Comparison of ENCODE assay signal across 27 mouse cellular contexts in the genomic region with DNA sequence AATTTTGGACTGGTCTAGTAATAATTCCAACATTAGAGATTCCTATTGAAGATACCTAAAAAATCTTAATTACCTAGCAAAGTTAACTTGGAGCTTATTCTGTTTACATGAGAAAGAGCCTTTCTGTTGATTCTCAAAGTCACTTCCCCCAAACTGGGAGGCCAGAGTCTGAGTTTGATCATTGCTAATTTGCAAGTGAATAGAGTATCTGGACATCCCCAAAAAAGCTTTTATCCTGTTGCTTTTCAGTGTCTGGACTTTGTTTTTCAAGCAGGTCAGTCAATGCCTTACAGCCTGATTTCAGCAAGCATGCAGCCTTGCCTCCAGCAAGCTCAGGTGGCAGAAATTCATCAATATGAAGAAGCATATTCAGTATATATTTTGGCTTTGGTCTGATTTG. TPM values are rescaled to one million over a fixed set of nuclear protein-coding genes. Genes with fewer than 3 reads are reported as not detected.
A peak's percentile ranks its signal among the peaks of the same experiment; 100 is the strongest.
DNase-seq lines count a peak whose midpoint lies in the region; ATAC-seq and TF ChIP-seq lines count a peak whose summit lies in the region.
"Had no signal": no experiment of that assay in that cellular context is flagged by ENCODE, and none has a peak within 500 bp of the region (broad histone marks: within the 10 kb centered on the region; RNA-seq: fewer than 3 reads in every experiment).

No protein-coding gene starts in this region.

- no peak overlapping the region for H3K4me2 ChIP-seq in forebrain, embryonic 14.5 days (ENCODE audit: low read length)
- H3K4me2 ChIP-seq: embryonic facial prominence, embryonic 13.5 days; embryonic facial prominence, embryonic 15.5 days; forebrain, embryonic 12.5 days; forebrain, embryonic 15.5 days had no signal

- H3K36me3 ChIP-seq in ES-E14 (ENCODE audit: control insufficient read depth, insufficient read depth, low read length, poor library complexity, severe bottlenecking), result 0 out of 2 replicates have a peak, but pooled peaks cover 3% of the 10 kb centered on the region
- H3K36me3 ChIP-seq in forebrain, embryonic 14.5 days (ENCODE audit: control insufficient read depth, insufficient read depth, low read length), result no peaks in the 10 kb centered on the region
- H3K36me3 ChIP-seq: embryonic facial prominence, embryonic 13.5 days; embryonic facial prominence, embryonic 15.5 days; forebrain, embryonic 10.5 days; forebrain, embryonic 12.5 days; forebrain, embryonic 15.5 days had no signal

- no peak overlapping the region for H3K4me3 ChIP-seq in ES-E14 (ENCODE audit: insufficient read depth in 1 of 2, low read depth in 1 of 2, low read length in 2 of 2, poor library complexity in 1 of 2, severe bottlenecking in 1 of 2)
- no peak overlapping the region for H3K4me3 ChIP-seq in forebrain, embryonic 14.5 days (ENCODE audit: low read depth, low read length)
- H3K4me3 ChIP-seq: embryonic facial prominence, embryonic 13.5 days; embryonic facial prominence, embryonic 15.5 days; erythroblast, embryonic 14.5 days; forebrain, embryonic 10.5 days; forebrain, embryonic 12.5 days; forebrain, embryonic 15.5 days had no signal

- peaks cover 10% of the 10 kb centered on the region for H3K9me3 ChIP-seq in ES-E14 (ENCODE audit: control insufficient read depth, insufficient read depth, low read depth, low read length)
- H3K9me3 ChIP-seq in forebrain, embryonic 14.5 days (replicated peaks; ENCODE audit: control insufficient read depth, low read length), result 0 out of 2 replicates have a peak, but pooled peaks cover 4% of the 10 kb centered on the region
- H3K9me3 ChIP-seq: forebrain, embryonic 15.5 days had no signal

- H3K9ac ChIP-seq in ES-E14 (ENCODE audit: insufficient read depth, low read depth, low read length, poor library complexity, severe bottlenecking), result no peak overlapping the region
- H3K9ac ChIP-seq in forebrain, embryonic 14.5 days (ENCODE audit: low read length), result no peak overlapping the region
- H3K9ac ChIP-seq: embryonic facial prominence, embryonic 13.5 days; embryonic facial prominence, embryonic 15.5 days; forebrain, embryonic 12.5 days; forebrain, embryonic 15.5 days; forebrain, postnatal 0 days had no signal

- DNase-seq in ES-CJ7 (ENCODE audit: low read depth, low spot score), result peak; percentile 67
- peak; percentile 21 for DNase-seq in ES-E14 (ENCODE audit: low read depth, low spot score)
- peak; percentile 71 for DNase-seq in ZHBTc4 (ENCODE audit: low read depth, low spot score)
- DNase-seq in forebrain, embryonic 14.5 days (ENCODE audit: low spot score), result no peak
- DNase-seq in layer of hippocampus, adult 18-20 months (ENCODE audit: low spot score in 2 of 2), result no peak
- DNase-seq: adrenal gland, adult 2 months; adrenal gland, postnatal 10 days; adrenal gland, postnatal 25 days; cerebellum, adult 11 months; cerebellum, adult 18-20 months; cerebellum, adult 8-10 months; cerebellum, adult 9-11 months; cerebellum, postnatal 14 days; cerebellum, postnatal 36 days; embryo, embryonic 11 days; forebrain, postnatal 0 days had no signal

- ATAC-seq in forebrain, embryonic 14.5 days, result no peak
- ATAC-seq: forebrain, embryonic 15.5 days; forebrain, postnatal 0 days had no signal

- H3K27ac ChIP-seq in ES-E14 (ENCODE audit: insufficient read depth, low read depth, low read length, poor library complexity, severe bottlenecking), result peak overlapping the region; percentile 18; the same call in 1 of the 2 replicates
- no peak overlapping the region for H3K27ac ChIP-seq in forebrain, embryonic 14.5 days (ENCODE audit: low read depth, low read length)
- H3K27ac ChIP-seq: embryonic facial prominence, embryonic 13.5 days; embryonic facial prominence, embryonic 15.5 days; forebrain, embryonic 10.5 days; forebrain, embryonic 12.5 days; forebrain, embryonic 15.5 days had no signal

- in situ Hi-C loops in ES-E14 (cut with MboI; ENCODE audit: low sequenced_read_pairs in 2 of 2, unreplicated experiment in 2 of 2), result no loop called here

- no peaks in the 10 kb centered on the region for H3K4me1 ChIP-seq in ES-E14 (ENCODE audit: control insufficient read depth in 2 of 2, insufficient read depth in 2 of 2, low read length in 2 of 2, poor library complexity in 1 of 2)
- H3K4me1 ChIP-seq in forebrain, embryonic 14.5 days (ENCODE audit: control insufficient read depth, insufficient read depth, low read length), result no peaks in the 10 kb centered on the region
- H3K4me1 ChIP-seq: embryonic facial prominence, embryonic 13.5 days; embryonic facial prominence, embryonic 15.5 days; forebrain, embryonic 10.5 days; forebrain, embryonic 12.5 days; forebrain, embryonic 15.5 days had no signal

- no peaks in the 10 kb centered on the region for H3K27me3 ChIP-seq in forebrain, embryonic 14.5 days (replicated peaks; ENCODE audit: control insufficient read depth, insufficient read depth, low read length)
- H3K27me3 ChIP-seq: embryonic facial prominence, embryonic 13.5 days; embryonic facial prominence, embryonic 15.5 days; forebrain, embryonic 12.5 days; forebrain, embryonic 15.5 days had no signal

TF ChIP-seq in ES-E14, 5 proteins besides CTCF, POLR2A, EP300 and RAD21:
- no peak for TF ChIP-seq ZNF384 (IDR thresholded peaks at IDR 0.05; ENCODE audit: low read depth, low read length)
- TF ChIP-seq HCFC1 (IDR thresholded peaks at IDR 0.05; ENCODE audit: borderline replicate concordance, insufficient read depth, low read length), result no peak
- TF ChIP-seq ZC3H11A (IDR thresholded peaks at IDR 0.05; ENCODE audit: borderline replicate concordance, low read depth, low read length), result no peak
- TF ChIP-seq CHD2 (IDR thresholded peaks at IDR 0.05; ENCODE audit: low read depth, low read length), result no peak
- no peak for TF ChIP-seq MAFK (IDR thresholded peaks at IDR 0.05; ENCODE audit: insufficient read depth, low read depth, low read length)

RNA-seq across cellular contexts. Expression of a gene that starts 51.2 kb away (rescaled TPM):
- 1.3 and 1.8 TPM in 2 replicates for total RNA-seq in ES-E14 (2012; rRNA removed)
- not detected in 2 replicates for polyA plus RNA-seq in forebrain, embryonic 14.5 days (2014; fragmentation: Nextera tagmentation; extraction: Ambion mirVana)
- total RNA-seq in layer of hippocampus, adult 18-20 months (2021), result not detected
- total RNA-seq: adrenal gland, adult 2 months; adrenal gland, postnatal 10 days; adrenal gland, postnatal 25 days; adrenal gland, postnatal 4 days; common myeloid progenitor, adult 5-6 weeks; forebrain, postnatal 0 days; MEL had no signal
- polyA plus RNA-seq: adrenal gland, adult 2 months; brain, embryonic 14.5 days; embryonic facial prominence, embryonic 11.5 days; embryonic facial prominence, embryonic 13.5 days; embryonic facial prominence, embryonic 15.5 days; erythroblast, embryonic 14.5 days; forebrain, embryonic 10.5 days; forebrain, embryonic 12.5 days; forebrain, embryonic 15.5 days; forebrain, postnatal 0 days had no signal

Comparison
In these comparisons a context has a peak if more than half of its experiments do, and no peak if none do; other contexts are left out.
1. DNase-seq: peak in ES-CJ7 (single experiment), ES-E14 (single experiment) and ZHBTc4 (single experiment); none in forebrain, embryonic 14.5 days (single experiment) and layer of hippocampus, adult 18-20 months (0 of 2).